Mouse (Mus musculus) lung, adult 2 months (tissue): ENCODE measurements at regions not wholly inside any gene's neighbourhood (a gene's known extent, or its start where the extent isn't known, plus 50 kb on each side); places are given as distances from the start of the nearest gene placed in this dataset.

ENCODE experiments used
- CTCF ChIP-seq: fragments of 200-500 bp; IDR thresholded peaks from 2 replicates; pipeline ENCODE4 v1.5.1; 2011; ENCODE audit warnings: mild to moderate bottlenecking, low read length, control low read depth; ENCODE audit not compliant: insufficient read depth
- POLR2A ChIP-seq: fragments of 200-500 bp; IDR thresholded peaks from 2 replicates; pipeline ENCODE4 v1.6.1; 2011; ENCODE audit warnings: low read depth, mild to moderate bottlenecking, control low read depth, low read length, borderline replicate concordance; ENCODE audit errors: extremely low read depth

DNA sequence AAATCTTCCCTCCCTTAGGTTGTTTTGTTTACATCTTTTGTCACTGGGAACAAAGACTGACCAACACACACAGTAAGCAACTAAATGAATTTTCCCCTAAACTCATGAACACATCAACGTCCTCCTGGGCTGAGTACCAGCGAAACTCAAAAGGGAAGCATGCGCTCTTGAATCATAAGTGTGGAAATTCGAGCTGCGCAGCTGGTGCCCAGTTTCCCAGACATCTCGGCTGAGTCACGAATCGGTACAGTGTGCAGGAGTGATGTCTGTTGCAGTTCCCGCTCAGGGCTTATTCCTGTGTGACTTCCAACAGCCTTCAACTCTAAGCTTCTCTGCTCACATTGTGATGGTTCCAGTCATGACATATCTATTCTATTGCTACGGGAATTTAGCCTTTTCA, 77.7 kb upstream of the Ccdc122 start:
- TF ChIP-seq POLR2A (no peak), CTCF (no peak)
